Mouse (Mus musculus) ovary, postnatal 10 days (tissue): ENCODE measurements around the gene Gnat3.
"Not testable (repeated sequence)": the region's sequence is repeated elsewhere in the genome, so short reads cannot be mapped to it uniquely, and the experiment has no call there.

Source experiments
- DNase-seq: peaks from one replicate; pipeline ENCODE4 v3.0.0; 2022; ENCODE audit warnings: low spot score

Gnat3 gene

GRCm38 (mm10) chr5:17962249-17962648, at the start of gene Gnat3:
Gene Gnat3 (plus strand): TSS chr5:17962549.
- no peak for DNase-seq

DNA sequence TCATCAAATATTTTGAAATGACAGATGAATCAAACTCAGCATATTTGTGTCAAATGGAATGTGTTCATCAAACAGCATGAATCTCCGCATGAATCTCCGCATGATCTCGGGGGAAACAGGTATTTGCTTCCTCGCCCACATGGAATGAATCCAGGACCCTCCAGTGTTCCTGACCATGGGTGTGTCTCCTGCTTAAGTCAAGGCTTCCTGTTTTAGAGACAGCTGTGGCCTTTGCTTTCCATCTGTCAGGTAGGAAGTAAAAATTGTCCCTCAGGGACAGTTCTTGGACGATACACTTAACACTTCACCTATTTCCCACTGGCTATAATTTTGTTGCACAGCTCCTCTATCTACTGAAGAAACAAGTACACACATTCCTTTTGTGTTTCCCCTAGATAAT, 43.4 kb upstream of the Gnat3 start:
- DNase-seq: no peak

- DNase-seq: no peak
Measured at GRCm38 (mm10) chr5:17923648-17924047, 38.7 kb upstream of the Gnat3 start.

- no peak for DNase-seq
Measured at GRCm38 (mm10) chr5:17924085-17924518, 38.2 kb upstream of the Gnat3 start.

GRCm38 (mm10) chr5:17928471-17928870, 33.9 kb upstream of the Gnat3 start:
- no peak for DNase-seq

DNA sequence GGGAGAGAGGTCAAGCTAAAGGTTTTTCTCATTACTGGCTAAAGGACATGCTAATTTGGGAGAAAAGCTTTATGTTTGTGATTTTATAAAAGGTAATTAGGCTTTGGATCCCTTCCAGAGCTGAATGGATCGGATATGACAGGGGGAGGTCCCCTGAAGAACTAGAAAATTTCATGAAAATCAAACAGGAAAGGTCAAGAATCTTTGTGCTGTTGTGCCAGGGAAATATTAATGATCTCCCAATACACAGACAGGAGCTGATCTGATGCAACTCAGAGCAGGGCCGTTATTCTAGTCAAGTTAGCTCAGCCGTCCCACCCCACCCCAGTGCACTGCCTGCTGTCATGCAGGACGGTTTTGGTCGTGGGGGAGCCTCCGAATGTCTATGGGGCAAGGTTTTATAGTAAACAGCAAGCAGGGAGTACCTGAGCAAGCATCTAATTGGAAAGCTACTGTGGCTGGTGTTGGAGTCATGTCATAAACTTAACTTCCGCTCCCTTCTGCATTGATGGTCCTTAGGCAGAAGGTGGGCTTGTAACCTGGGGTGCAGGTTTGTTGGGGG, 33.3 kb upstream of the Gnat3 start:
- no peak for DNase-seq

- not testable (repeated sequence) for DNase-seq
Measured at GRCm38 (mm10) chr5:17931588-17931987, 30.8 kb upstream of the Gnat3 start.

DNA sequence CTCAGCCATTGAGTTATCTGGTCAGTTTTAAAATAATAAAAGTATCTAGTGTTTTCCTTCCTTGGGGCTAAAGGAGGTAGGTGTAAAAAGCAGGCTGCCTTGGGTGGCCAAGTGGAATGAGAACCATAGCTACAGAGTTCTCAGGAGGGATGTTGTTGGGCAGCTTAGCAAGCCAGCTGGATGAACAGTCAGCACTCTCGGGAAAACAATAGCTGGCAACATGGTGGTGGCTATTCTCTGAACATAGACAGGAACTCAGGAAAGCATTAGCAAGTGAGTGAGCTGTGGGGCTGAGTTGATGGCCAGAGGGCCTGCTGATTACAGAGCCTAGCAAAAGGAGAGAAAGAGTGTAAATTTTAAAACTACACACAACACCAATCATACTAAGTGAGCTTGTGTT, 27.8 kb upstream of the Gnat3 start:
- DNase-seq: no peak

GRCm38 (mm10) chr5:17938170-17938939, 24.0 kb upstream of the Gnat3 start:
- no peak for DNase-seq

DNA sequence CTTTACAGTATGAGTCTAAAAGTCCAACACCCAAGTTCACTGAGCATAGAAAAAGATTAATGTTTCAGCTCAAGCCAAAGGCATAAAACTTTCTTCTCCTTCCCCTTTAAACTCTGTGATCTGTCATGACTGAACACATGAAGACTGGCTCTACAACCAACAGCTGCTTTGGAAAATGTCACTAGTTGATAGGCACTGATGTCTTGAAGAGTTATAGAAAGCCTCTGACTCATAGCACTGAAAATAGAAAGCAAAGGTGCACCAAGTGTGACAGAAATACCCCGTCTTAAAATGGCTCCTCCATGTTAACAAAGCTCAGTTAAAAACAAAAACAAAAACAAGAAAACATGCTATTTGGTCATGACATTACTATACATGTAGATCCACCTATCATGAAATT, 5.9 kb upstream of the Gnat3 start:
- no peak for DNase-seq

DNA sequence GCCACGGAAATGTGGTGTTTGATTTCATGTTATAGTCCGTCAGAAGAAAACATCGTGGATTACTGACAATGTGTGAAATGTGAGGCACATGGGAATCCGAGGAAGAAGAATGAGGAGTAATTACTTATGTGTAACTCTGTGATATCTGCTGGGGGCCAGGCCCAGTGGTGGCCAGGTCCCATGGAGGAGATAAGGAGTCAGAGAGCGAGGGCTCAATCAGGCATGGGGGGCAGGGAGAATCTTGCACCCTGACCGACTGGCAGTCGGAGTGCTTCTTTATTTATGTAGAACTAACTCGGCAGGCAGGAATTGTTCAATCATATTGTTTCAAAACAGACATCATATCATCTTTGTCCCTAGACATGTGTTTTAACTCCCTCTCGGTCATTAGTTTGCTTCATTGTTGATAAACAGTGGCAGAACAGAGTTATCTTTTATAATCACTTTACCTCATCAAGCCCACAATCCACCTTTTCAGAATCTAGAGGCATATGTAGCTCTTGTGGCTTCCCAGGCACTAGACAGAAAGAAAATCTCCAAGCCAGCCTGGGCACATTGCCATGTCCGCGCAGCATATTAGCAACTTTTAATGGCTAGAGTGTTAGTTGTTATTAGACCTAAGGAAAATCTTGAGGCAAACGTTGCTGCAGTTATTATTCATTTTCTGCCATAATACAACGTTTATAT, 7.5 kb downstream of the Gnat3 start:
- no peak for DNase-seq

DNA sequence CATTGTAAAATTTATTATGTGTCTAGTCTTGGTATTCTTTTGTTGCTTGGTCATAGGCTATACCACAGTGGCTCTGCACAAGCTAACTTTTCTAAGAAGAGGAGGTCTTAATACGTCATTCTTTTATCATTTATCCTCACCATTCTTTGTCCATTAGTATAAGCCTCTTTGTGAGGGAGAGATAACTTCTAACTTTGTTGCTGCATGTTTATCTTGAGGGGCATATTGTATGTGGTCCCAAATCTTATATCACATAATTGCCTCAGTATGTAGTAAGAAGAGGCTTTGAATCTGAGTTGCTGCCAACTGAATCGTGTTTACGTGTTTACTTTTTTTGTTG, 8.0 kb downstream of the Gnat3 start:
- no peak for DNase-seq

GRCm38 (mm10) chr5:17980501-17981121, 18.3 kb downstream of the Gnat3 start:
- no peak for DNase-seq

GRCm38 (mm10) chr5:17982770-17983169, 20.4 kb downstream of the Gnat3 start:
- no peak for DNase-seq

GRCm38 (mm10) chr5:17984522-17984921, 22.2 kb downstream of the Gnat3 start:
- no peak for DNase-seq

DNA sequence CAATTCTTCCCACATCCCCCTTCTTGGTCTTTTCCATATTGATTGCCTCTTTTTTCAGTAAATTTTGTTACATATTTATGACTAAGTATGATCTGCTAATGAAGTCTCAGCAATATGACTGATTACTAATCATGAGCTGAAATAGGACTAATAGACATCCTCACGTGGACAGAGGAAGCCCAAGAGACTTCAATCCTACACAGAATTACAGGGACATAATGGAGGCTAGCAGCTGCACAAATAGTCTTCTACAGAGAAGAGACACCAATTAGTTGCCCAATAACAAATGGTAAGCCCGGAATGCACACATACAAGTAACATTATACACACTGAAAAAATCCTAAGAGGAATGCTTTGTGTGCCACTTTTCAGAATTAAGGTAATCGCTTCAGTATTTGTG, 24.3 kb downstream of the Gnat3 start:
- DNase-seq: no peak

DNA sequence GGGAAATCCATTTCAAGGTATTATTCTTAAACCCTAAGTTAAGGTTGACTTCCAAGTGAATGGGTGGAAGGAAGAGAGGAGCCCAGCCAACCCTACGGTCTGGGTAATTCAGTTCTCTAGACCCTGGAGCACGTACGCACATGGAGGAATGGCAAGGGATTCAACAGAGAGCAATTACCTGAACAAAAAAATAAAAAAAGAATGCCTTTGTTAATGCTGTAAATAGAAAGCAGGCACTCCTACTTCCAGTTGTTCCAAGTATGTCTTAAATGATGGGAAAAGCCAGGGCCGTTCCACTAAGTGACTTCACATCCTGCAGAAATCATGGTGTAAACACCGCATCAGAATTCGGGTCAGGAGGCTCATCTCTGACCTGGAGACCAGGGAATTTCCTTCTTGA, 28.3 kb downstream of the Gnat3 start:
- DNase-seq: no peak

- no peak for DNase-seq
Measured at GRCm38 (mm10) chr5:17999570-17999969, 37.2 kb downstream of the Gnat3 start.

DNA sequence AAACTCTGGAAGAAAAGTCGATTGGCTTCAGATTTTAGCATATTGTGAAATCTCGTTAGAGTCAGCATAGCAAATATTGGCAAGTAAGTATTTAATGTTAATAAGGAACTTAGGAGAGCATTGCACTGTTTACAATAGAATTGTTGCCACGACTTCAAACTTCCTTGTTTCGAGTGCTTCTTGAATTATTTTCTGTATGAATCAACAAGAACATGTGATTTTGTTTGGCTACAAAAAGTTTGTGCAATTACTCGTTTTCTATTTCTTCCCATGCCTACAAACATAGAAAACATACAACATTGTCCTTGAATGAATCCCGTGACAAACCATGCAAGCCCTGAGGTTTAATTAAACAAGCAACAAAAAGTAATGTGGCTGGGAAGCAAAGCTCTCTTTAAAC, 37.8 kb downstream of the Gnat3 start:
- no peak for DNase-seq

DNA sequence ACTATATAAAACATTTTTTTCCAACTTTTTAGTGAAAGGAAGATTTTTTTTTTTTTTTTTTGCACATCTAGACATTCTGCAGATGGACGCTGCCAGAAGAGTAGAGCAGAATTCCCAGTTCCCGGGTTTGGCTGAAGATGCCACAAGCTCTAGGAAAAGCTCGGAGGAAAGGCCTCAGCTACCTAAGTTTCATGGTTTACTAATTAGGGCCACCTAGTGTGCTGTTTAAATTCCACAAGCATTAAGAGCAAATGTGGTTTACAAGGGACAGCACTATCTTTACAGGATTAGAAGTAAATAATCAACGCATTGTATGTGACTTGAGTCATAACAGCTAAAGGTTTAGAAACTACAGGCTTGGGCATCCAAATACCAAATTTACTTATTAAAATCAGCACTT, 39.3 kb downstream of the Gnat3 start:
- DNase-seq: no peak

- DNase-seq: no peak
Measured at GRCm38 (mm10) chr5:18003675-18004074, 41.3 kb downstream of the Gnat3 start.

GRCm38 (mm10) chr5:18004824-18005611, 42.7 kb downstream of the Gnat3 start:
- no peak for DNase-seq
